Mouse (Mus musculus): ENCODE data around the gene Mri1.

Mri1 gene

DNA sequence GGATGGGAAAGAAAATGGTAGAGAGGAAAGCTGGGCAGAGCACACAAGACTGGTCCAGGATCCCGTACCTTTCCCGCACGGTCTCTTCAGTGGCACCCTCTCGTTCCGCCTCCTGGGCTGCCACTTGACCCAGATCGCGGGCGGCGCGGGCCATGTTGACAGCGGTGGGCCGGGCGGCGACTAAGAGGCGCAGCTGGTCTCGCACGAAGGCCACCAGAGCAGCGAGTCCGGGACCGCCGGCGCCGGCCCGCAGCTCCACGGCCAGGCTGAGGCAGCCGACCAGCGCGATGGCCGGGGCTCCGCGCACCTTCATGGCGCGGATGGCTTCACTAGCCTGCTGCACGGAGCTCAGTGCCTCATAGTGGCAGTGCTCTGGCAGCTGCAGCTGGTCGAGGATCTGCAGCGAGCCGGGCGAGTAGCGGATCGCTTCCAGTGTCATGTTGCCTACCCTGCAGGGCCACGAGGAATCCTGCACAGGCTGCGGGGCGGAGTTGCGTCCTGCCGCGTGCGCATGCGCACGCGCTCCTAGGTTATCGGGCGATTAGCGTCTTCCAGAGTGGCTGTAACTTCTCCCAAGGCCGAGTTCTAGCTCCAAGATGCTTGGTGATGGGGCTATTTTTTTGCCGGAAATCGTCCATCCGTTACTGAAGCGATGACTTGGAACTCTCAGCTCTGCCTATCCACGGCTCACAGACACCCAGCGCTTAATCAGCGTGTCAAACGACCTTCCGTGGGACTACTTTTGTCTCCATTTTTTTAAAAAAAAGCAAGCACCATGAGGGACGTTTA is at the start of gene Mri1:
Mri1 (minus strand) TSS at position 505 of the 789 bp plus-strand sequence.
- peak; percentile 95 for DNase-seq (ENCODE audit: low spot score)

- DNase-seq (ENCODE audit: low spot score), result no peak
These were observed 46.8 kb upstream of the Mri1 start for GRCm38 (mm10) chr8:84303951-84304350.

- DNase-seq (ENCODE audit: low spot score), result no peak
These were observed 40.1 kb upstream of the Mri1 start for GRCm38 (mm10) chr8:84297029-84297785.

DNA sequence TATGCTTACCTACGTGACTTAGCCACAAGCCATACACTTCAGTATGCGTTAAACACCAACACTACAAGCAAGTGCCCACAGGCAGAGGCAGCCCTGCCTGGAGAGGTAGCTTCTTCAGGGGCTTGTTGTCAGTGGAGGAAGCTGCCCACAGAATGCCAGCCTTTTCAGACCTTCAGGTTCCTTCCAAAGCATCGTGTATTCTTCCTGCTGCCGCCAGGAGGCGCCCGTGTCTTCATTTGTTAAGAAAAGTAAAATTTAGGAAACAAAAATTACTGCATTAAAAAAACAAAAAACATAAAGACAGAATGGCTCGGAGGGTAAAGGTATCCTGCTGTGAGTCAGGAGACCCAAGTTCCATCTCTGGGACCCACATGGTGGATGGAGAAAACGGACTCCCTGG is 34.6 kb upstream of the Mri1 start:
- peak; percentile 82 for DNase-seq (ENCODE audit: low spot score)

- DNase-seq (ENCODE audit: low spot score), result no peak
These were observed 34.0 kb upstream of the Mri1 start for GRCm38 (mm10) chr8:84291086-84291485.

DNA sequence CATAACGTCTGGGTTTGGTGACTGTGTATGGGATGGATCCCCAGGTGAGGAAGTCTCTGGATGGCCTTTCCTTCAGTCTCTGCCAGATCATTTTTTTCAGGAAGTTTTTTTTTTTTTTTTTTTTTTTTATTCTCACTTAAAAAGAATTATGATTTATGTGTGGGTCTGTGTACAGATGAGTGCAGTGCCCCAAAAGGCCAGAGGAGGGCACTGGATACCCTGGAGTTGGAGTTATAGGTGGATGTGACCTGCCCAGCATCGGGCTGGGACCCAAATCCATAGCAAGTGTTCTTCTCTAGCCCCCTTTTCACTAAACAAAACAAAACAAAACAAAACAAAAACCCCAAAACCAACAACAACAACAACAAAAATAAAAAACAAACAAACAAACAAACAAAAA is 31.8 kb upstream of the Mri1 start:
- no peak for DNase-seq (ENCODE audit: low spot score)

GRCm38 (mm10) chr8:84285665-84286064 is 28.5 kb upstream of the Mri1 start:
- DNase-seq (ENCODE audit: low spot score), result peak; percentile 64

DNA sequence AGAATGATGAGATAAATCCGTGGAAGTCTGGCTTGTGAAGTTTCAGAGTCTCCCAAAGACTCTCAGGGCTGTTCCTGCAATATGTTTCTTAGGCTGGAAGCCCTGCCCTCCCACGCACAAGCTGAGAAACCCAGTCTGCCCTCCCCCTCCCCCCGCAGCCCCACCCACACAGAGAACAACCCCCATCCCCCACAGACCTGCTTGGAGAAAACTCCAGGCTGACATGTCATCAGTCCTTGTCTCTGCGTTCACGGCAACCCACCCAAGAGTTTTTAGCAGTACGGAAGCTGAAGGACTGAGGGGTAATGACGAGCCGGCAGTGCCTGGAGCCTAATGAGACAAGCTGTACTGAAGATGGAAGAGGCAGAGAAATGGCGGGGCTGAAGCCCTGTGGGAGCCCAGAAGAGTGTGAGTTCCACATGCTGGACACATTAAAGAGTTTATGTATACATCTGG is 27.5 kb upstream of the Mri1 start:
- peak; percentile 46 for DNase-seq (ENCODE audit: low spot score)

- DNase-seq (ENCODE audit: low spot score), result no peak
These were observed 23.7 kb upstream of the Mri1 start for GRCm38 (mm10) chr8:84280777-84281176.

GRCm38 (mm10) chr8:84276447-84276846 is 19.3 kb upstream of the Mri1 start:
- DNase-seq (ENCODE audit: low spot score), result no peak

DNA sequence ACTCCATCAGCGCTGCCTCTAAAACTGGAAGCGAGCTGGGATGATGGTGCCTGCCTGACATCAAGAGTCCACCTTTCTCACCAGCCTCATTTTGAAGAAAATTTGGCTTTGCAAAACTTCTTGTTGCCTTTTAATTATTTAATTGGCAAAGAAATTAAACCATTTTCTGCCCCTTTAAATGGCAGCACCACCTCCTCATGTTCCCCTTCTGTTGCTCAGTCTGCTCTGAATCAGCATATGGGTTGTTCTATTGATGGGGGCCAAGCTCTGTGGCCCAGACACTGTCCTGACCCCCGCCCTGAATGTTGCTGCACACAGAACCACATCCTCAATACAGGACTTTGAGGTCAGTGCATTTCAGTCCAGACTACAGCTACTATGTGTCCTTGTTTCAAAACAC is 16.8 kb upstream of the Mri1 start:
- no peak for DNase-seq (ENCODE audit: low spot score)

DNA sequence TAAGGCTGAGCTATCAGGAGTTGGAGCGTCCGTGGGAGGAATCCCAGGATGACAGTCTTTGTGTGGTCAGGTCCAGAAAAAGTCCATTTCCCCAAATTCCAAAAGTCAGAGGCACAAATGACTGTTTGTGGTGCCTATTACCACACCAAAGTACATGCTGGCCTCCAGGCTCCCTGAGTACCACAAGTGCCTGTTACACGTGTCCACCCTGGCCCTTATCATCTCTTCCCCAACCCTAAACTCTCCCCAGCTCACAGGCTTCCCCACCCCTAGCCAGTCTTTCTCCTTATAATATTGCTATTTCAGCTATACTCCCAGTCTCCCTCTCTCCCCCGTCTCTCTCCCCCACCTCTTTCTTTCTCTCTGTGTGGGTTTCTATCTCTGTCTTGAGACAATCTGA is 15.2 kb upstream of the Mri1 start:
- no peak for DNase-seq (ENCODE audit: low spot score)

DNA sequence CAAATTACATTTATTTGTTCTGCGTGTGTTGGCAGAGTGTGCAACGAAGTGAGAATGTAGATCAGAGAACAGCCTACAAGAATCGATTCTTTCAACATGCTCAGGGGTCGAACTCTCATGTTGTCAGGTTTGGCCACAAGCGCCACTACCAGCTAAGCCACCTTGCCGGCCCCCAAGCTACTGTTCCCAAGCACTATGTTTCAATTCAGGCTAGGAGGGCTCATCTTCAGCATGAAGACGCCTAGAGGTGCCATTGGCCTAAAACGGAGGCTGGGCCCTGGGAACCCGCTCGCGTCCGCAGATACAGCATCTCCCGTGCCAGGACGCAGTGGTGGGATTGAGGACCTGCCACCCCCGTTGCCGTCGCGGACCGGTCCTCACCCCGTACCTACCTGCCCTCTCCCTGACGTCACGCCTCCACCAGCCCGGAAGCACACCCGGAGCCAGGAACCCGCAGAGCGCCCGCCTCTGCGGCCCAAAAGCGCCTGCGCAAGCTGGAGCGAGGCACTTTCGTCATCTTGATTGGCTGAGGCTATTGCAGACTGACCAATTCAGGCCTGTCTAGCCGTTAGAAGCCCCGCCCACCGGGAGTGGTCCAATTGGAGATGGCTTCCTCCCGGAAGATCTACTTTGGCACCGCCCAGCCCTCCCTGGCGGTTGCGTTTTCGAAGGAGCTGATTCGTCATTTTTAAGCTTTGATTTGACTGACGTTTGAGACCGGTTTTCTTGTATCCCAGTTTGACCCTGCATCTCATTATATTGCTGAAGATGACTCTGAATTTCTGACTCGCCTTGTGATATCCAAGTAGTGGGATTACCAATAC is 13.0 kb upstream of the Mri1 start, which contains the start of gene Ccdc130:
Ccdc130 (minus strand) TSS at position 431 of the 824 bp plus-strand sequence.
- DNase-seq (ENCODE audit: low spot score), result peak; percentile 100

DNA sequence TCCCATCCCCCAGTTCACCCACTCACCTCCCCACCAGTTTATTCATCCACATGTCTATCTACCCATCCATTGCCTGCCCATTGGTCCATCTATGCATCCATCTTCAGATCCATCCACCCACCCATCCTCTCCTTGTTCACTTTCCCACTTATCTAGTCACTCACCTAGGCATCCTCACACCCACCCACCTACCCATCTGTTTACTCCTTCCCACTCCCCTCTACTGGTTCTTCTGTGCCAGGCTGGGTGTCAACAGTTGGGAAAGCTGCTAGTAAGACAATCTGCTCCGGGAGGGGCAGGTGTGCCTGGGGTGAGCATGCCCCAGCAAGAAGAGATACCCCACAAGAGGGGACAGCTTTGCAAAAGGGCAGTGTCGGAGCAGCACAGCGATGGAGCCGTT is 4.0 kb upstream of the Mri1 start:
- DNase-seq (ENCODE audit: low spot score), result no peak

DNA sequence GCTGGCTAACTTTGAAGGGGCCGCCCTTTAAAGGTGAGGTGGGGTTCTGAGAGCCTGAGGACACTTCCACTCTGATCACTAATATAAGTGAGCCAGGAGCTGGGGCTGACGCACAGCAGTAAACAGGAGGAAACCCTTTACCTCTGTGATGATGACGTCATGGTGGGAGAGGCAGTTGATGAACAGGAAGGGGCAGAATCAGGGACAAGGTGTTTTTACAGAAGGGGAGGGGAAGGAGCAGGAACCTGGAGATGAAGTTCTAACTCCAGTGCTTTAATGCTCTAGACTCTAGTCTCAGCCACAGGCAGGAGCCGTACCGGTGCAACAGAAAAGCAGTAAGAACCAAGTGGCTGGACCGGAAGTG is 686 bp downstream of the Mri1 start:
- peak; percentile 75 for DNase-seq (ENCODE audit: low spot score)

DNA sequence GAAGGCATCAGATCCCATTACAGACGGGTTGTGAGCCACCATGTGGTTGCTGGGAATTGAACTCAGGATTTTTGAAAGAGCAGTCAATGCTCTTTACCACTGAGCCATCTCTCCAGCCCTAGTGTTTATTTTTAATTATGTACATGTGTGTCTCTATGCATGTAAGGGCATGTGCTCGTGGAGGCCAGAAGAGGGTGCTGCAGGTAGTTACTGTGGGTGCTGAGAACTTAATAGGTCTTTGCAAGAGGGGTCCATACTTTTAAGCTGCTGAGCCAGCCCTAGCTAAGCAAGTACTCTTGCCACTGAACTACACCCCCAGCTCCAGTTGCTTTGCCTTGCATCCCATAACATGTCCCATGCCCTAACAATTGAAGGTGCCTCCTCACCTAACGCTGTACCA is 1.3 kb downstream of the Mri1 start:
- DNase-seq (ENCODE audit: low spot score), result no peak

GRCm38 (mm10) chr8:84249257-84250170 is 7.6 kb downstream of the Mri1 start, which contains the start of gene D8Ertd738e:
Gene D8Ertd738e (minus strand): TSS chr8:84249719.
- peak; percentile 94 for DNase-seq (ENCODE audit: low spot score)

- peak; percentile 81 for DNase-seq (ENCODE audit: low spot score)
These were observed 15.3 kb downstream of the Mri1 start for GRCm38 (mm10) chr8:84241821-84242220.

DNA sequence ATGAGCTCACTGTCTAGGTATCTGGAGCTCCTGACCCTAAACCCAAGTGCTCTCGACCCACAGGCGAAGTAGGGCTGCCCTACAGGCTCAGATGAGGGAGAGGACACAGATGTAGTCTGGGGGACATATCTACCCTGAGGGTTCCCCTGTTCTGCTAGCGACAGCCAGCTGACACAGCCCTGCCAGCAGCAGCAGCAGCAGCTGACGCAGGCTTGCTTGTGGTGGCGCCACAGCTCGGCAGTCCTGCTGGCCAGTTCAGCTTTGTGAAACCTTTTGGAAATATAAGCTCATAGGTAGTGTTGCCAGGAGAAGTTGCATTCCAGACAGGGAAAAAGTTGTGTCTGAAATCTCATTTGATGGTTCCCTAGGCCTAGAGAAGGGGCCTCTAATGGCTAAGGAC is 16.0 kb downstream of the Mri1 start:
- no peak for DNase-seq (ENCODE audit: low spot score)

DNA sequence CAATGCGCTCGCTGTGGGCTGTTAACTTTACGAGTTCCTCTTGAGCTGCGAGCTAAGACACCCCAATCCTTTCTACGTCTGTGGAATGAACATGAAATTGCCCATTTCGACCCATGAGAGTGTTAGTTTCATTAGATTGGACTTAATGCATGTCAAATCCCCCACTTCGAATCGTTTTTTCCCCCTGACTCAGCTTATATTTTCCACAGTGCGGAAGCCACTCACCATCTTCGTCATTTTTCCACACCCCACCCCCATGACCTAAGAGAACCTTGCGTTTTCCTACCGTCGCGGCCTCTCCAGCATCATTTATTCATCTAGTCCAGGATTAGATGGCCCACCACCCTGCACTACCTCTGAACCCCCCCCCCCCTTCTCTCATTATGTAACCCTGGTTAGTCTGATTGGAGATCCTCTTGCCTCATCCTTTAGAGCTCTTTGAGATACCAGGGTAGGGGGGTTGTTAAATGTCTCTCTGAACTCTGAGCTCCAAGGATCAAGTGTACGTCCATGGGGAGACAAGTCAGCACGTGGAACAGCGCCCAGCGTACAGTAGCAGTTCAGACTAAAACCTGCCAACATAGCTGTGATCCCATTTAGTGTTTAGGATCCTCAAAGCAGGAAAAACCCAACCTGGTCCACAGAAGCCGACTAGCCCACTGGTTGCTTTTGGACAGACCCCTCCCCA is 19.4 kb downstream of the Mri1 start:
- DNase-seq (ENCODE audit: low spot score), result peak; percentile 64
